Mouse (Mus musculus) brown adipose tissue, adult 24 weeks (tissue): ENCODE results near the gene Mical2. TPM values are rescaled to one million over a fixed set of nuclear protein-coding genes. Genes with fewer than 3 reads are reported as not detected.

Experiments
- H3K27ac ChIP-seq: fragments of 200-500 bp; replicated peaks from 2 replicates; pipeline ENCODE4 v1.5.1; 2012; ENCODE audit warnings: low read depth, mild to moderate bottlenecking, low read length
- H3K4me1 ChIP-seq: fragments of 200-500 bp; 2 replicates; pipeline ENCODE4 v1.6.1; 2012; ENCODE audit warnings: low read length, mixed read lengths; ENCODE audit not compliant: control insufficient read depth, insufficient read depth, insufficient read length
- H3K4me3 ChIP-seq: fragments of 200-500 bp; 2 replicates; pipeline ENCODE4 v1.5.1; 2012; ENCODE audit warnings: low read depth, mild to moderate bottlenecking, low read length, moderate library complexity; ENCODE audit not compliant: insufficient read depth
- polyA plus RNA-seq: library from polyadenylated mRNA; stranded (reverse); fragments of >200 nt; gene quantifications from 2 replicates; pipeline ENCODE4 v1.2.4, GENCODE M21; 2012; ENCODE audit not compliant: missing spikeins, insufficient read depth, insufficient read length

Mical2 gene
- polyA plus RNA-seq, 1 experiment = 18.7 TPM

GRCm38 (mm10) chr7:112320052-112320730 is 94.5 kb downstream of the Mical2 start:
- Histone ChIP-seq H3K27ac (no peak overlapping the region), H3K4me3 (no peak overlapping the region), H3K4me1 (peaks cover 5% of the 10 kb centered on the region)

DNA sequence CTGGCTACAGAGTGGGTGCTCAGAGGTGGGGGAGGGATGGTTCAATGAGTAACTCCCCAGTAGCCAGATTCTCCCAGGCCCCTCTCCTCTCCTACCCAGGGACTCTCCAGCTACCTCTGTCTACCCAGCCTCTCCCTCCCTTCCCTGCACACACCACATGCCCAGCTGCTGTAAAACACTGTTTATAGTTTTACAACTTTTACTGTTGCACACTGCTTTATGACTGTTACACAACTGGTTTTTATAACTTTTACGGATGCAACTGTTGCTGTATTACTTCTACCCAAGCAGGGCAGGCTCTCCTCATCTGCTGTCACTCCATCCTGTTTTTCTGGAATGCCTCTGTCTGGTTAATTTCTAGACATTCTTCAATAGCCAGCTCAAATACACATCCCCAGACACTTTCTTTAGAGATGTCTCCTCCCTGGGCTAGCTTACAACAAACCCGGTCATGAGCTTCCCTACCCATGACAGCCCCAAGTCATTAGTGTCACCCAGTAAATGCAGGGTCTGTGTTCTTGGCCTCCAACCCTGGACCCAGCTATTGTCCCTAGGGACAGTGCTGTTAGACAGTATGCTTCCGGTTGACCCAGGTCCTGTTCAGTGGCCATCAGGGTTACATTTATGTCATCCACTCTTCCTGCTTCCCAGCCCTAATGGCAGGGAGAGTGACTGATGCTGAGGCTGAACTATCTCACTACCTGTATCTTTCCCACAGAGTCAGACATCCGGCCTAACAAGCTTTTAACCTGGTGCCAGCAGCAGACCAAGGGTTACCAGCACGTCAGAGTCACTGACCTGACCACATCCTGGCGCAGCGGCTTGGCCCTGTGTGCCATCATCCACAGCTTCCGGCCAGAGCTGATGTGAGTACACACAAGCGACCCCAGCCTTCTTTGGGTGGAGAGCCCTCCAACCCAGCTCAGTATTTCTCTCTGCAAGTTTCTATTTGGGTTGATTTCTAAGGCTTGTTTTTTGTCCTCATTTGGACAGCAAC is 96.4 kb downstream of the Mical2 start:
- no peak overlapping the region for H3K27ac ChIP-seq
- H3K4me3 ChIP-seq = no peak overlapping the region
- H3K4me1 ChIP-seq = peaks cover 5% of the 10 kb centered on the region

- H3K27ac ChIP-seq = no peak overlapping the region
- no peak overlapping the region for H3K4me3 ChIP-seq
- peaks cover 1% of the 10 kb centered on the region for H3K4me1 ChIP-seq
Measured at GRCm38 (mm10) chr7:112324577-112324976, 98.9 kb downstream of the Mical2 start.

- no peaks in the 10 kb centered on the region for H3K4me1 ChIP-seq
- no peak overlapping the region for H3K4me3 ChIP-seq
- H3K27ac ChIP-seq = no peak overlapping the region
Measured at GRCm38 (mm10) chr7:112326852-112327251, 101.2 kb downstream of the Mical2 start.

GRCm38 (mm10) chr7:112328969-112329368 is 103.3 kb downstream of the Mical2 start:
- Histone ChIP-seq H3K4me3 (no peak overlapping the region), H3K4me1 (no peaks in the 10 kb centered on the region), H3K27ac (no peak overlapping the region)

GRCm38 (mm10) chr7:112329496-112329895 is 103.8 kb downstream of the Mical2 start:
- Histone ChIP-seq H3K27ac (no peak overlapping the region), H3K4me1 (no peaks in the 10 kb centered on the region), H3K4me3 (no peak overlapping the region)

GRCm38 (mm10) chr7:112330935-112331334 is 105.3 kb downstream of the Mical2 start:
- Histone ChIP-seq H3K4me1 (no peaks in the 10 kb centered on the region), H3K27ac (no peak overlapping the region), H3K4me3 (no peak overlapping the region)

GRCm38 (mm10) chr7:112331804-112332203 is 106.1 kb downstream of the Mical2 start:
- no peak overlapping the region for H3K27ac ChIP-seq

DNA sequence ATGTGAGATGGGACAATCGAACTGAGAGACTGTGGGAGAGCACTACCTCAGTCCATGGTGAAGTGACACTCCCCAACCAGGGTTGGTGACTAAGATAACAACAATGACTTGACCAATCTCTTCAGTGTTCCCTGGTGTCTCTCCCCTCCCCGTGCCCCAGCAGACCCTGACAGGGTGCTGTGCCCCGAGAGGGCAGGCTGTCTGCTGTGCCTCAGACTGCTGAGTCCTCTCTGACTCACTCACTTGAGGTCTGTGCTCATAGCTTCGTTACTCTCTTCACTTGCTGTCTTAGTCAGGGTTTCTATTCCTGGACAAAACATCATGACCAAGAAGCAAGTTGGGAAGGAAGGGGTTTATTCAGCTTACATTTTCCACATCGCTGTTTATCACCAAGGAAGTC is 106.8 kb downstream of the Mical2 start:
- no peak overlapping the region for H3K4me3 ChIP-seq
- no peak overlapping the region for H3K27ac ChIP-seq
- no peaks in the 10 kb centered on the region for H3K4me1 ChIP-seq

More at GRCm38 (mm10) chr7:112331804-112332203, 106.1 kb downstream of the Mical2 start:
- Histone ChIP-seq H3K4me3 (no peak overlapping the region), H3K4me1 (no peaks in the 10 kb centered on the region)

- Histone ChIP-seq H3K4me1 (no peaks in the 10 kb centered on the region), H3K4me3 (no peak overlapping the region), H3K27ac (no peak overlapping the region)
Measured at GRCm38 (mm10) chr7:112333404-112333803, 107.7 kb downstream of the Mical2 start.

GRCm38 (mm10) chr7:112336213-112336631 is 110.6 kb downstream of the Mical2 start:
- Histone ChIP-seq H3K27ac (no peak overlapping the region), H3K4me3 (no peak overlapping the region), H3K4me1 (no peaks in the 10 kb centered on the region)

- Histone ChIP-seq H3K27ac (no peak overlapping the region), H3K4me1 (no peaks in the 10 kb centered on the region), H3K4me3 (no peak overlapping the region)
Measured at GRCm38 (mm10) chr7:112336769-112337168, 111.1 kb downstream of the Mical2 start.

DNA sequence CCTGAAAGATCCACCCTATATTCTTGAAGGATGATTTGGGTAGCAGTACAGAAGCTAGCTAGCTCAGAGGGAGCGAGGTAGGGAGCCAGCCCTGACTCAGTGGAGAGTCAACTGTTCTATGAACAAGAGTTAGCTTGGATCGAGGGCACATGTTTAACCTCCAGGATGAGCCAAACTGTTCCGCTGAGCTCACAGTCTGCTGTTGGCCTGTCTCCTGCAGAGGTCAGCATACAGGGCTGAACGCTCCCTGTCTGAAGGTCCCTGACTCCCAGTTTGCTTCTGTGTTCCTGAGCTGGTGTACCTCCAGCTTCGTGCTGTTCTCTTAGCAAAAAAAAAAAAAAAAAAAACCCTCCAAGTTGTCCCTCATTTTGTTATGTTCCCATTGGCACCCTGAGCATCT is 112.1 kb downstream of the Mical2 start:
- no peak overlapping the region for H3K27ac ChIP-seq
- H3K4me1 ChIP-seq = no peaks in the 10 kb centered on the region
- no peak overlapping the region for H3K4me3 ChIP-seq

- Histone ChIP-seq H3K27ac (no peak overlapping the region), H3K4me1 (no peaks in the 10 kb centered on the region), H3K4me3 (no peak overlapping the region)
Measured at GRCm38 (mm10) chr7:112341052-112341451, 115.4 kb downstream of the Mical2 start.

- no peak overlapping the region for H3K4me3 ChIP-seq
- H3K27ac ChIP-seq = no peak overlapping the region
- no peaks in the 10 kb centered on the region for H3K4me1 ChIP-seq
Measured at GRCm38 (mm10) chr7:112345687-112346086, 120.0 kb downstream of the Mical2 start.
